Mouse (Mus musculus): ENCODE measurements around the gene Kbtbd12. TPM values are rescaled to one million over a fixed set of nuclear protein-coding genes. Genes with fewer than 3 reads are reported as not detected.

Gene Kbtbd12
- polyA plus RNA-seq, 1 experiment from 2014 or later = 0.22 TPM

DNA sequence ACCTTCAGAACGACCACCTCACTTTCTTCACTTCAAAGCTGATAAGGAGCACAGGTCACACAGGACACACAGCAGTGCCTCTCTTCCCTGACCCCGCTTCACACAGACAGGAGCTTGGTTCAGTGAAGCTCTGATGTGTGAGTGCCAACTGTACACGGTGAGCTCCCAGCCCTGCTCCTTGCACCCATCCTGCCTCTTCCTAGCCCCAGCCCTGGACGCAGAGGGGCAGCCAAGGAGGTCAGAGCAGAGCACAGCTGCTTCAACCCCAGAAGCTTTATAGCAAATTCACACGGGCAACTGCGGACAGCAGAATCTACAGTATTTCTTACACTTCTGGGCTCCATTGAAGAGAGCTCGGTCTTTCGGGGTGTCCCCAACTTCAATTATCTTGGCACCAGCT is 123.8 kb downstream of the Kbtbd12 start:
- Histone ChIP-seq H3K4me3 (no peak overlapping the region), H3K27me3 (ENCODE audit: poor library complexity, severe bottlenecking) (no peaks in the 10 kb centered on the region), H3K4me1 (peaks cover 16% of the 10 kb centered on the region), H3K36me3 (replicated peaks) (peaks cover 79% of the 10 kb centered on the region), H3K27ac (no peak overlapping the region), H3K9me3 (peaks cover 4% of the 10 kb centered on the region; the same call in 1 of the 2 replicates)
- 92% methylated on average over 8 of the region's 8 CpGs for whole genome bisulfite sequencing
- no peak for DNase-seq (ENCODE audit: extremely low spot score, low spot score)

GRCm38 (mm10) chr6:88503044-88503443 is 134.7 kb downstream of the Kbtbd12 start:
- Histone ChIP-seq H3K27ac (no peak overlapping the region), H3K4me1 (peaks cover 13% of the 10 kb centered on the region), H3K4me3 (no peak overlapping the region), H3K9me3 (no peaks in the 10 kb centered on the region), H3K36me3 (replicated peaks) (peaks cover 71% of the 10 kb centered on the region), H3K27me3 (ENCODE audit: poor library complexity, severe bottlenecking) (peaks cover 15% of the 10 kb centered on the region)
- 95% methylated on average over 4 of the region's 4 CpGs for WGBS
- DNase-seq (ENCODE audit: extremely low spot score, low spot score) = no peak

GRCm38 (mm10) chr6:88502030-88502970 is 135.4 kb downstream of the Kbtbd12 start:
- Histone ChIP-seq H3K27me3 (ENCODE audit: poor library complexity, severe bottlenecking) (peaks cover 15% of the 10 kb centered on the region), H3K4me3 (no peak overlapping the region), H3K36me3 (replicated peaks) (peaks cover 71% of the 10 kb centered on the region), H3K27ac (no peak overlapping the region), H3K4me1 (peaks cover 13% of the 10 kb centered on the region), H3K9me3 (no peaks in the 10 kb centered on the region)
- no peak for DNase-seq (ENCODE audit: extremely low spot score, low spot score)
- 85% methylated on average over 13 of the region's 13 CpGs for WGBS

DNA sequence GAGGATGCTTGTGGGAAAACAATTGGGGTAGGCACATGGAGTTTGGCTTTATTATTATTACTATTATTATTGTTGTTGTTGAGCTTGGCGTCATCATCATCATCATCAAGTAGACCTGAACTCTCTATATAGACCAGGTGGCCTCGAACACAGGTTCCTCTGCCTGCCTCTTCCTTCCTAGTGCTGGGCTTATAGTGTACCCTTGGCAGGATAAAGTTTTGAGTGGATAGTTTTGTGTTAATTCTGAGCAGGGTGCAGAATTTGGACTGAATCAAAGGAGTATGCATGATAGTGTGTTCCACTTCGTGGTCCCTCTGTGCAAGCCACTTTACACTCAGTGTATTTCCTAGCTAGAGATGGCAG is 137.4 kb downstream of the Kbtbd12 start:
- Histone ChIP-seq H3K27me3 (ENCODE audit: poor library complexity, severe bottlenecking) (peaks cover 15% of the 10 kb centered on the region), H3K4me1 (peaks cover 13% of the 10 kb centered on the region), H3K9me3 (no peaks in the 10 kb centered on the region), H3K4me3 (peak overlapping the region; percentile 66), H3K27ac (peak overlapping the region; percentile 76; the same call in 1 of the 2 replicates), H3K36me3 (replicated peaks) (peaks cover 71% of the 10 kb centered on the region)
- DNase-seq (ENCODE audit: extremely low spot score, low spot score) = no peak
- 6% methylated on average over 3 of the region's 3 CpGs for WGBS

DNA sequence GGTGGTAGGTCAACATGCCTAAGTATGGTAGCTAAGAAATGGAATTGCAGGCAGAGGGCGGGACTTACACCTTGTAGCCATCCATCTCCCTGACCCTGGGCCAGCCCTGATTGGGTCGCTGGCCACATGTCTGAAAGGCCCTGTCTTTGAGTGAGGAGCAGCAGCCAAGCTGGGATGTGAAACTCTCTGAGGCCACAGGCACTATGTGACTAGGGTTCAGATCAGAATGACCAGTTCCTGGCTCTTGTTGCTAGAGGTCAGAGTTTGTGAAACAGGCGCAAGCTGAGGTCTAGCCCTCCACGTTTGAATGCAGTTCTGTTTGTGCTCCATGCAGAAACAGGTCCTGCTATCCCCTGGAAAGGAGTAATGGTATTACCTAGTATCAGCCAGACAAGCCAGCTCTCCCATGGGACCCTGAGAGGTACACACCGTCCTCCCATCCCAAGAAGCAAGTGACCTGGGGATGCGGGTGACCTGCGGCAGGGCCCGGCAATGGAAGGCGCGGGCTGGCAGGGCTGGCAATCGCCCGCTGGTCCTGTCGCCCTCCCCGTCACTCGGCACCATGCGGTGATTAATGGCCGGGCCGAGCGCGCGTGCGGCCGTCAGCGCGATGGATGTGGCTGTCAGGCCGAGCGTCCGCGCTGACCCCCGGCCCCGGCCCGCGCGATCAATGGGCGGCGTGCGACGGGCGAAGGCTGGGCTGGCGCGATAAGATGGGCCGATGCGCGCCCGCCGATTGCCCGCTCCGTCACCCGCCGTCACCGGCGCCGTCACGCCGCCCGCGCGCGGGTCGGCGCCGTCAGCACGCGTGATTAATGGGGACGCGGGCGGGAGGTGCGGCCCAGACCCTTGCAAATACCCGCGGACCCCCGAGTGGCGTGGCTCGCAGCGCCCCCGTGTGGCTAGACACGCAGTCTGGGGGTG is 138.0 kb downstream of the Kbtbd12 start:
- Histone ChIP-seq H3K27ac (peak overlapping the region; percentile 76), H3K36me3 (replicated peaks) (peaks cover 65% of the 10 kb centered on the region), H3K4me1 (peaks cover 13% of the 10 kb centered on the region), H3K9me3 (no peaks in the 10 kb centered on the region), H3K27me3 (ENCODE audit: poor library complexity, severe bottlenecking) (peaks cover 15% of the 10 kb centered on the region), H3K4me3 (peak overlapping the region; percentile 66)
- peak; percentile 73 for DNase-seq (ENCODE audit: extremely low spot score, low spot score)
- WGBS = 3% methylated on average over 76 of the region's 76 CpGs

Other genes starting within 250 kb of the Kbtbd12 start
- gene Eefsec, start 191.4 kb downstream of the Kbtbd12 start, polyA plus RNA-seq (2016; fragmentation: Nextera tagmentation; extraction: Ambion mirVana) = 38.6 and 40.6 TPM in 2 replicates
- gene Ruvbl1, start 172.5 kb downstream of the Kbtbd12 start, polyA plus RNA-seq (2016; fragmentation: Nextera tagmentation; extraction: Ambion mirVana) = 221 TPM in 2 replicates
- gene Sec61a1, start 119.0 kb downstream of the Kbtbd12 start, polyA plus RNA-seq (2016; fragmentation: Nextera tagmentation; extraction: Ambion mirVana) = 211 and 220 TPM in 2 replicates
- 5.8 and 7.4 TPM in 2 replicates for gene Mgll, start 86.5 kb upstream of the Kbtbd12 start, polyA plus RNA-seq (2016; fragmentation: Nextera tagmentation; extraction: Ambion mirVana)
- gene Abtb1, start 204.0 kb upstream of the Kbtbd12 start, polyA plus RNA-seq (2016; fragmentation: Nextera tagmentation; extraction: Ambion mirVana) = 20.8 and 21.5 TPM in 2 replicates
- 44.7 and 52.8 TPM in 2 replicates for gene Podxl2, start 237.1 kb upstream of the Kbtbd12 start, polyA plus RNA-seq (2016; fragmentation: Nextera tagmentation; extraction: Ambion mirVana)

Data from forebrain, embryonic 10.5 days (tissue).